Mouse (Mus musculus): ENCODE results near the gene Col6a6. TPM values are rescaled to one million over a fixed set of nuclear protein-coding genes. Genes with fewer than 3 reads are reported as not detected.

Gene Col6a6
- total and polyA plus RNA-seq, 2 experiments from 2014 or later, result 0.23 to 0.31 TPM

DNA sequence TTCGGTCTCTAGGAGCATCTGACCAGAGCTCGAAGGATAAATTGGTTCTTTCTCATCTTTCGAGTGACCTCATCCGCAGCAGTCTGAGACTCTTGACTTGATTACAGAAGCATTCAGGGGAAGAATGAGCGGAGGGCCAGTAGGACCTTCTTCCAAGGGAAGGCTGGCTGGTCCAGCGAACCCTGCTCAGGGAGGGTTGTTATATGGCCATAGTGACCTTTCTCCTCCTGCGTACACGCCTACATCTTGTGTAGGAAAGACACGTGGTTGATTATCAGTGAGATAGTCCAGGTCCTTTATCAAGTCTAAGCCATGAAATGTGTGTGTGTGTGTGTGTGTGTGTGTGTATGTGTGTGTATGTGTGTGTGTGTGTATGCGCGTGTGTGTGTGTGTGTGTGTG, 40.2 kb downstream of the Col6a6 start:
- no peak overlapping the region for H3K27ac ChIP-seq
- no peaks in the 10 kb centered on the region for H3K9me3 ChIP-seq (ENCODE audit: low read length)
- DNase-seq (ENCODE audit: low spot score) (no peak), ATAC-seq (no peak)
- no peak overlapping the region for H3K9ac ChIP-seq (replicated peaks; ENCODE audit: low read length)
- H3K4me2 ChIP-seq (ENCODE audit: low read depth, low read length), result no peak overlapping the region
- H3K36me3 ChIP-seq (ENCODE audit: insufficient read depth, low read length), result no peaks in the 10 kb centered on the region
- no peaks in the 10 kb centered on the region for H3K27me3 ChIP-seq (ENCODE audit: insufficient read depth, low read length)
- no peaks in the 10 kb centered on the region for H3K4me1 ChIP-seq (ENCODE audit: insufficient read depth, low read length)
- no peak for TF ChIP-seq CTCF (IDR thresholded peaks at IDR 0.05; ENCODE audit: low read depth)
- H3K4me3 ChIP-seq (ENCODE audit: low read length), result no peak overlapping the region
- WGBS, result 79% methylated on average over 11 of the region's 11 CpGs

DNA sequence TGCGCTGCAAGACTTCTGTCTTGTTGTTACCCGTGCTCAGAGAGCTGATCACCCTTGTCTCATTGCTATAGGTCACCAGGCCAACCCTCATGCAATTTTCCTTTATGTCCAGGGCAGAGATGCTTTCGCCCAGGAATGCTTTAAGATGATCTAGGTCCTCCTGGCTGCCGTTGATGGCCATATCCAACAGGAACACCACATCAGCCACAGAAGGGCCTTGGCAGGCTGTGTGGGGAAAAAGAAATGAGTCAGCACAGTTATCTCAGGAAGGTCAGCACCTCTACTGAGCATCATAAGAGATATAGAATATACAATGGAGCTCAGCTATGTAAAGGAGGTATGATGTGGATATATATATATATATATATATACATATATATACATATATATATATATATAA, 43.9 kb downstream of the Col6a6 start:
- H3K4me1 ChIP-seq (ENCODE audit: insufficient read depth, low read length), result no peaks in the 10 kb centered on the region
- no peak overlapping the region for H3K4me2 ChIP-seq (ENCODE audit: low read depth, low read length)
- 89% methylated on average over 4 of the region's 4 CpGs for WGBS
- TF ChIP-seq CTCF (IDR thresholded peaks at IDR 0.05; ENCODE audit: low read depth), result no peak
- no peak overlapping the region for H3K9ac ChIP-seq (replicated peaks; ENCODE audit: low read length)
- no peaks in the 10 kb centered on the region for H3K36me3 ChIP-seq (ENCODE audit: insufficient read depth, low read length)
- no peak overlapping the region for H3K4me3 ChIP-seq (ENCODE audit: low read length)
- ATAC-seq (no peak), DNase-seq (ENCODE audit: low spot score) (no peak)
- no peaks in the 10 kb centered on the region for H3K9me3 ChIP-seq (ENCODE audit: low read length)
- no peaks in the 10 kb centered on the region for H3K27me3 ChIP-seq (ENCODE audit: insufficient read depth, low read length)
- H3K27ac ChIP-seq, result no peak overlapping the region

DNA sequence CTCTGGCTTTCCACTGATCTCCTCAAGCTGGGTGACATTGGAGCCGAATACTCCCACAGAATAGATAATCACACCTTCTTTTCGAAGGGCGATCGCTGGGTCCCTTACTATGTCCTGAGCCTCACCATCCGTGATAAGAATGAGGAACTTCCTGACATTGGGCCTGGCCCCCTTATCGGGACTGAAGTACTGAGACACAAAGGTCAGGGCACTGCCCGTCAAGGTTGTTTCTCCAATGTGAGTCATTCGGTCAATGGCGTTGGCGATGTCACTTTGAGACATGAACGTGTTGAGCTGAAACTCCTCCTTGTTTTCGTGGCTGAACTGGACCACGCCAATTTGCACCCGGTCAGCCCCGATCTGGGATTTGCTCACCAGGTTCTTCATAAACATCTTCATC, 47.3 kb downstream of the Col6a6 start:
- no peaks in the 10 kb centered on the region for H3K27me3 ChIP-seq (ENCODE audit: insufficient read depth, low read length)
- no peaks in the 10 kb centered on the region for H3K9me3 ChIP-seq (ENCODE audit: low read length)
- no peak overlapping the region for H3K9ac ChIP-seq (replicated peaks; ENCODE audit: low read length)
- H3K4me1 ChIP-seq (ENCODE audit: insufficient read depth, low read length), result no peaks in the 10 kb centered on the region
- H3K27ac ChIP-seq, result no peak overlapping the region
- no peak for TF ChIP-seq CTCF (IDR thresholded peaks at IDR 0.05; ENCODE audit: low read depth)
- WGBS, result 95% methylated on average over 15 of the region's 15 CpGs
- ATAC-seq, result no peak
- no peak for DNase-seq (ENCODE audit: low spot score)
- H3K4me3 ChIP-seq (ENCODE audit: low read length), result no peak overlapping the region
- no peak overlapping the region for H3K4me2 ChIP-seq (ENCODE audit: low read depth, low read length)
- H3K36me3 ChIP-seq (ENCODE audit: insufficient read depth, low read length), result no peaks in the 10 kb centered on the region

DNA sequence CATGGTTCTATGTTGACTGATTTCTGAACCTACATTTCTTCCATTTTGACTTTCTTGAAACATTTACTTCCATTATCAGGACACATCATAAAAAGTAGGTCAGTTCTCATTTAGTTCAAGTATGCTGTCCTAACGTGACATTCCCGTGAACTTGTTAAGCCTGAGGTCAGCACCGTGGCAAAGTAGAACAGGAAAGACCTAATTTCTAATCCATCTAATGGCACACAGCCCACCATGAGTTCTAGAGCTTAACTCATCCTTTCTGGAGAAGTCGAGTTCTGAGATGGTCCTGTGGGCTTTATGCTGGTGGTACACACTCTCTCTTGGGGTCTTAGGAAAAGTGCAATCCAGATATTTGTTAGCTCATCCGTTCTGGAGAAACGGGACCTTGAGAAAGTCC, 49.2 kb downstream of the Col6a6 start:
- no peaks in the 10 kb centered on the region for H3K4me1 ChIP-seq (ENCODE audit: insufficient read depth, low read length)
- H3K9ac ChIP-seq (replicated peaks; ENCODE audit: low read length), result no peak overlapping the region
- no peaks in the 10 kb centered on the region for H3K27me3 ChIP-seq (ENCODE audit: insufficient read depth, low read length)
- TF ChIP-seq CTCF (IDR thresholded peaks at IDR 0.05; ENCODE audit: low read depth), result no peak
- no peak overlapping the region for H3K4me3 ChIP-seq (ENCODE audit: low read length)
- no peak for DNase-seq (ENCODE audit: low spot score)
- no peak overlapping the region for H3K27ac ChIP-seq
- H3K9me3 ChIP-seq (ENCODE audit: low read length), result no peaks in the 10 kb centered on the region
- no peak overlapping the region for H3K4me2 ChIP-seq (ENCODE audit: low read depth, low read length)
- 94% methylated on average over 6 of the region's 6 CpGs for WGBS
- ATAC-seq, result no peak
- no peaks in the 10 kb centered on the region for H3K36me3 ChIP-seq (ENCODE audit: insufficient read depth, low read length)

DNA sequence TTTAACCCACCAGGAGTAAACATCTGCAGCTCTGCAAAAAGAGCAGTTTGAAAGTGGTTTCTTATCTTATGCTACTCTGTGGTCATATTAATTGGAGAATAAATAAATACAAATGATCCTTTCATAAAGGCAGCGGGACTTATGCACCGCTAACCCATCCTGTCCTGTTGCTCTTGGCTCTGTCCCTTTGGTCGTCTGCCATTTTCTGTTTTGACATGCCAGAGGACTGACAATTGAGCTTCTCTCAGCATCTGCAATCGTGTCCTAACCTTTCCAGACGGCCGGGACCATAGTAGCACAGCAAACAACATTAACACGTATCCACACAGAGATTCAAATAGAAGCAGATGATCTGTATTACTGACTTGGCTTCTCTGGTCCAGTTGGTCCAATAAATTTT, 53.1 kb downstream of the Col6a6 start:
- DNase-seq (ENCODE audit: low spot score), result peak; percentile 56
- Histone ChIP-seq H3K9me3 (ENCODE audit: low read length) (no peaks in the 10 kb centered on the region), H3K4me1 (ENCODE audit: insufficient read depth, low read length) (0 out of 2 replicates have a peak, but pooled peaks cover 4% of the 10 kb centered on the region), H3K4me3 (ENCODE audit: low read length) (no peak overlapping the region), H3K9ac (replicated peaks; ENCODE audit: low read length) (no peak overlapping the region), H3K36me3 (ENCODE audit: insufficient read depth, low read length) (no peaks in the 10 kb centered on the region), H3K27me3 (ENCODE audit: insufficient read depth, low read length) (no peaks in the 10 kb centered on the region), H3K4me2 (ENCODE audit: low read depth, low read length) (no peak overlapping the region), H3K27ac (no peak overlapping the region)
- ATAC-seq, result no peak
- TF ChIP-seq CTCF (IDR thresholded peaks at IDR 0.05; ENCODE audit: low read depth), result no peak
- WGBS, result 43% methylated on average over 7 of the region's 7 CpGs

DNA sequence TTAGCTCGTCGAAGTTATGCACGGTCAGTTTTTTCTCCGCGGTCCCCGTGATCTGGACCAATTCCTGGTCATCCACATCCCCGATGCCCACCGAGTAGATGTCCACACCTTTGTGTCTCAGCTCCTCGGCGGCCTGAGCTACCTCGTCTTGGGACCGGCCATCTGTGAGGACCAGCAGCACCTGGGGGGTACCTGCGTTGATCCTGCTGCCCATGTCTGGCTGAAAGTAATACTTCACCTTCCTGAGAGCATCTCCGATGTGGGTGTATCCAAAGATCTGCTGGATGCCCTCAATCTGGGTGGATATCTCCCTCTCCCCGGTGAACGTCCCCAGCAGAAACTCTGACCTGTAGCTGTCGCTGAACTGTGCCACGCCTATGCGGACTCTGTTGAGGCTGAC, 53.6 kb downstream of the Col6a6 start:
- Histone ChIP-seq H3K27ac (no peak overlapping the region), H3K27me3 (ENCODE audit: insufficient read depth, low read length) (no peaks in the 10 kb centered on the region), H3K4me1 (ENCODE audit: insufficient read depth, low read length) (0 out of 2 replicates have a peak, but pooled peaks cover 4% of the 10 kb centered on the region), H3K4me3 (ENCODE audit: low read length) (no peak overlapping the region), H3K4me2 (ENCODE audit: low read depth, low read length) (no peak overlapping the region), H3K9ac (replicated peaks; ENCODE audit: low read length) (no peak overlapping the region), H3K36me3 (ENCODE audit: insufficient read depth, low read length) (no peaks in the 10 kb centered on the region), H3K9me3 (ENCODE audit: low read length) (no peaks in the 10 kb centered on the region)
- no peak for ATAC-seq
- DNase-seq (ENCODE audit: low spot score), result no peak
- TF ChIP-seq CTCF (IDR thresholded peaks at IDR 0.05; ENCODE audit: low read depth), result no peak
- WGBS, result 90% methylated on average over 19 of the region's 19 CpGs

DNA sequence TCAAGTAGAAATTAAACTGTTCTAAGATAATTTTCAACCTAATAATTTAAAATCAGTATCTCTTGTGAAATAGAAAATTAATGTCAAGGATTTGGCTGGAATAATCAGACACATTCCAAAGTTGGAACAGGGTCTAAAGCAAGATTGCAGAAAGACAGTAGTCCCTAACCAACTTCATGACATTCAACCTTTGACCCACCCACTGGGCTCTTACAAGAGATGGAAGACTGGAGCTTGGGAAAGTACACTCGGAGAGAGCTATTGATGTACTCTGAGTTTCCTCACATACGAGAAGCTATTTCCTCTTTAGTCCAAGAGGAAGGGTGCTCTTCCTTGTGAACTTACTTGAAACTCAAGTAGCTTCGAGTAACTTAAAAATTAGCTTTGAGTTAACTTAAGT, 56.6 kb downstream of the Col6a6 start:
- Histone ChIP-seq H3K9ac (replicated peaks; ENCODE audit: low read length) (no peak overlapping the region), H3K4me1 (ENCODE audit: insufficient read depth, low read length) (0 out of 2 replicates have a peak, but pooled peaks cover 4% of the 10 kb centered on the region), H3K27ac (no peak overlapping the region), H3K36me3 (ENCODE audit: insufficient read depth, low read length) (no peaks in the 10 kb centered on the region), H3K4me3 (ENCODE audit: low read length) (no peak overlapping the region), H3K27me3 (ENCODE audit: insufficient read depth, low read length) (no peaks in the 10 kb centered on the region), H3K9me3 (ENCODE audit: low read length) (no peaks in the 10 kb centered on the region), H3K4me2 (ENCODE audit: low read depth, low read length) (no peak overlapping the region)
- DNase-seq (ENCODE audit: low spot score) (no peak), ATAC-seq (no peak)
- no peak for TF ChIP-seq CTCF (IDR thresholded peaks at IDR 0.05; ENCODE audit: low read depth)
- WGBS, result 74% methylated on average over 3 of the region's 3 CpGs
